Mouse (Mus musculus) heart, embryonic 16.5 days (tissue): ENCODE measurements at regions not wholly inside any gene's neighbourhood (a gene's known extent, or its start where the extent isn't known, plus 50 kb on each side); places are given as distances from the start of the nearest gene placed in this dataset.

Source experiments
- ATAC-seq: fragments of 200-750 bp; cut with Nextera tagmentation; replicated peaks from 2 replicates; pipeline ENCODE4 v1.8.0; 2017; ENCODE audit warnings: moderate number of reproducible peaks; ENCODE audit not compliant: insufficient read depth, low FRiP score; ENCODE audit errors: extremely low read depth
- H3K27ac ChIP-seq: fragments of 300-500 bp; sonication (generic); 2 replicates; pipeline ENCODE4 v1.5.1; 2014; ENCODE audit warnings: mild to moderate bottlenecking, low read length, control low read depth, moderate library complexity
- H3K27me3 ChIP-seq: fragments of 300-500 bp; sonication (generic); 2 replicates; pipeline ENCODE4 v1.6.1; 2014; ENCODE audit warnings: low read length, mixed read lengths; ENCODE audit not compliant: control insufficient read depth, insufficient read depth
- H3K36me3 ChIP-seq: fragments of 300-500 bp; sonication (generic); 2 replicates; pipeline ENCODE4 v1.6.1; 2014; ENCODE audit not compliant: control insufficient read depth, insufficient read depth
- H3K4me1 ChIP-seq: fragments of 300-500 bp; sonication (generic); 2 replicates; pipeline ENCODE4 v1.6.1; 2014; ENCODE audit warnings: low read length, mixed read lengths; ENCODE audit not compliant: control insufficient read depth, insufficient read depth
- H3K4me2 ChIP-seq: fragments of 300-500 bp; sonication (generic); 2 replicates; pipeline ENCODE4 v1.6.1; 2014; ENCODE audit warnings: low read depth, mild to moderate bottlenecking, control low read depth, low read length
- H3K4me3 ChIP-seq: fragments of 300-500 bp; sonication (generic); 2 replicates; pipeline ENCODE4 v1.5.1; 2014; ENCODE audit warnings: mild to moderate bottlenecking, control low read depth, low read length
- H3K9ac ChIP-seq: fragments of 300-500 bp; sonication (generic); 2 replicates; pipeline ENCODE4 v1.6.1; 2014; ENCODE audit warnings: low read length, control low read depth
- H3K9me3 ChIP-seq: fragments of 300-500 bp; sonication (generic); replicated peaks from 2 replicates; pipeline ENCODE4 v1.6.1; 2016; ENCODE audit warnings: low read length; ENCODE audit not compliant: control insufficient read depth
- WGBS: fragments of 180-500 bp; shearing (Covaris S2); extraction: QIAGEN DNeasy Blood & Tissue Kit; methylation state at CpG from one replicate; pipeline ENCODE4 v1.1.7; 2014; 5-methylcytosine and 5-hydroxymethylcytosine counted together

- Histone ChIP-seq H3K4me3 (no peak overlapping the region), H3K27ac (no peak overlapping the region), H3K36me3 (no peaks in the 10 kb centered on the region), H3K4me1 (no peaks in the 10 kb centered on the region), H3K4me2 (no peak overlapping the region), H3K9me3 (no peaks in the 10 kb centered on the region), H3K27me3 (peaks cover 4% of the 10 kb centered on the region; the same call in 1 of the 2 replicates), H3K9ac (no peak overlapping the region)
- ATAC-seq = no peak
- WGBS = 67% methylated on average over 8 of the region's 8 CpGs
Measured at GRCm38 (mm10) chrX:11959871-11960552, 200.1 kb downstream of the Bcor start.

- WGBS = 51% methylated on average over 2 of the region's 2 CpGs
- no peak for ATAC-seq
Measured at GRCm38 (mm10) chrX:11961350-11961749, 198.8 kb downstream of the Bcor start.

GRCm38 (mm10) chrX:11964428-11964827 is 195.7 kb downstream of the Bcor start:
- H3K4me2 ChIP-seq = no peak overlapping the region
- no peaks in the 10 kb centered on the region for H3K4me1 ChIP-seq
- no peak overlapping the region for H3K4me3 ChIP-seq
- no peak overlapping the region for H3K9ac ChIP-seq
- no peak for ATAC-seq
- no peaks in the 10 kb centered on the region for H3K36me3 ChIP-seq
- H3K27me3 ChIP-seq = peaks cover 7% of the 10 kb centered on the region
- H3K9me3 ChIP-seq = no peaks in the 10 kb centered on the region
- H3K27ac ChIP-seq = no peak overlapping the region
- WGBS = 80% methylated on average over 3 of the region's 3 CpGs

More at GRCm38 (mm10) chrX:11961350-11961749, 198.8 kb downstream of the Bcor start:
- no peak overlapping the region for H3K27ac ChIP-seq
- H3K4me1 ChIP-seq = no peaks in the 10 kb centered on the region
- H3K4me3 ChIP-seq = no peak overlapping the region
- H3K9me3 ChIP-seq = no peaks in the 10 kb centered on the region
- no peak overlapping the region for H3K4me2 ChIP-seq
- peaks cover 7% of the 10 kb centered on the region for H3K27me3 ChIP-seq
- no peaks in the 10 kb centered on the region for H3K36me3 ChIP-seq
- H3K9ac ChIP-seq = no peak overlapping the region

GRCm38 (mm10) chrX:11978679-11979078 is 181.5 kb downstream of the Bcor start:
- Histone ChIP-seq H3K27ac (no peak overlapping the region), H3K4me3 (no peak overlapping the region), H3K9me3 (no peaks in the 10 kb centered on the region), H3K4me2 (no peak overlapping the region), H3K4me1 (no peaks in the 10 kb centered on the region), H3K36me3 (no peaks in the 10 kb centered on the region), H3K27me3 (no peaks in the 10 kb centered on the region), H3K9ac (no peak overlapping the region)
- 71% methylated on average over 4 of the region's 4 CpGs for WGBS
- no peak for ATAC-seq

GRCm38 (mm10) chrX:11983276-11983675 is 176.9 kb downstream of the Bcor start:
- Histone ChIP-seq H3K9me3 (no peaks in the 10 kb centered on the region), H3K9ac (no peak overlapping the region), H3K27ac (no peak overlapping the region), H3K4me3 (no peak overlapping the region), H3K4me2 (no peak overlapping the region), H3K27me3 (no peaks in the 10 kb centered on the region), H3K4me1 (no peaks in the 10 kb centered on the region), H3K36me3 (no peaks in the 10 kb centered on the region)
- 53% methylated on average over 1 of the region's 1 CpGs for WGBS
- no peak for ATAC-seq
